Mouse (Mus musculus) CH12.LX (cell line): Measurements from ENCODE around the gene Dbi. TPM values are rescaled to one million over a fixed set of nuclear protein-coding genes. Genes with fewer than 3 reads are reported as not detected.

Source experiments
- DNase-seq: peaks from one replicate; pipeline ENCODE4 v3.0.0-alpha.2; 2013; ENCODE audit errors: extremely low read depth
- H3K27ac ChIP-seq: 2 replicates; pipeline ENCODE4 v1.5.1; 2012; ENCODE audit warnings: low read depth, mild to moderate bottlenecking, control low read depth, moderate library complexity; ENCODE audit not compliant: insufficient read depth
- H3K27me3 ChIP-seq: replicated peaks from 2 replicates; pipeline ENCODE3; 2012; ENCODE audit warnings: inconsistent platforms
- H3K36me3 ChIP-seq, 2 experiments: replicated peaks in 1 of 2; 2 replicates each; pipeline versions ENCODE3 to v1.6.1; 2012; ENCODE audit warnings: inconsistent platforms in 1 of 2, low read length in 1 of 2, mild to moderate bottlenecking in 1 of 2, mixed read lengths in 1 of 2, moderate library complexity in 1 of 2; ENCODE audit not compliant: control insufficient read depth in 1 of 2, insufficient read depth in 1 of 2
- H3K4me1 ChIP-seq, 2 experiments: 2 replicates each; pipeline ENCODE4 v1.6.1; 2012; ENCODE audit warnings: inconsistent platforms in 1 of 2, moderate library complexity in 1 of 2; ENCODE audit not compliant: insufficient read depth in 2 of 2, control insufficient read depth in 1 of 2
- H3K4me2 ChIP-seq: 2 replicates; pipeline ENCODE4 v1.6.1; 2012; ENCODE audit warnings: low read depth, mild to moderate bottlenecking, control low read depth; ENCODE audit not compliant: poor library complexity, insufficient read depth, severe bottlenecking
- H3K4me3 ChIP-seq, 3 experiments: fragments of 150-350 bp in 1 of 3; sonication (generic) in 1 of 3; replicated peaks in 1 of 3; 2 replicates each; pipeline versions ENCODE3 to v1.5.1; 2011 to 2012; ENCODE audit warnings: low read depth in 2 of 3, low read length in 2 of 3, mild to moderate bottlenecking in 2 of 3, moderate library complexity in 2 of 3, control low read depth in 1 of 3, improper control_type of control experiment in 1 of 3, inconsistent platforms in 1 of 3, mixed read lengths in 1 of 3; ENCODE audit not compliant: poor library complexity in 1 of 3
- H3K79me2 ChIP-seq: replicated peaks from 2 replicates; pipeline ENCODE4 v1.6.1; 2012; ENCODE audit warnings: mild to moderate bottlenecking, moderate library complexity; ENCODE audit not compliant: control insufficient read depth, poor library complexity, insufficient read depth, severe bottlenecking; ENCODE audit errors: extremely low read depth
- H3K9ac ChIP-seq: 2 replicates; pipeline ENCODE4 v1.6.1; 2012; ENCODE audit warnings: low read depth, mild to moderate bottlenecking, control low read depth, moderate library complexity; ENCODE audit not compliant: insufficient read depth
- H3K9me3 ChIP-seq: replicated peaks from 2 replicates; pipeline ENCODE3; 2012; ENCODE audit warnings: low read length, inconsistent platforms, mixed read lengths
- CTCF ChIP-seq, 2 experiments: IDR thresholded peaks in 1 of 2; conservative IDR thresholded peaks in 1 of 2; 2 replicates each; pipeline ENCODE4 v1.5.1; 2011 to 2012; ENCODE audit warnings: low read depth in 2 of 2, low read length in 2 of 2, improper control_type of control experiment in 1 of 2, inconsistent platforms in 1 of 2, mild to moderate bottlenecking in 1 of 2, moderate library complexity in 1 of 2
- E2F4 ChIP-seq: IDR thresholded peaks from 2 replicates; pipeline ENCODE4 v1.6.1; 2011; ENCODE audit warnings: low read depth, low read length, improper control_type of control experiment; ENCODE audit not compliant: insufficient replicate concordance
- ELF1 ChIP-seq: IDR thresholded peaks from 2 replicates; pipeline ENCODE4 v1.6.1; 2014; ENCODE audit warnings: low read depth, mild to moderate bottlenecking, inconsistent platforms, low read length, improper control_type of control experiment
- HCFC1 ChIP-seq: IDR thresholded peaks from 2 replicates; pipeline ENCODE4 v1.6.1; 2012; ENCODE audit warnings: low read depth, mild to moderate bottlenecking, inconsistent platforms, low read length, improper control_type of control experiment
- MAFK ChIP-seq: IDR thresholded peaks from 2 replicates; pipeline ENCODE4 v1.6.1; 2011; ENCODE audit warnings: low read length, improper control_type of control experiment; ENCODE audit not compliant: insufficient replicate concordance
- MAX ChIP-seq: IDR thresholded peaks from 2 replicates; pipeline ENCODE4 v1.6.1; 2011; ENCODE audit warnings: low read length, improper control_type of control experiment
- MAZ ChIP-seq: IDR thresholded peaks from 2 replicates; pipeline ENCODE4 v1.6.1; 2012; ENCODE audit warnings: low read depth, mild to moderate bottlenecking, inconsistent platforms, low read length, improper control_type of control experiment, moderate library complexity
- MEF2A ChIP-seq: IDR thresholded peaks from 2 replicates; pipeline ENCODE4 v1.6.1; 2014; ENCODE audit warnings: low read depth, mild to moderate bottlenecking, inconsistent platforms, low read length, improper control_type of control experiment, borderline replicate concordance
- MXI1 ChIP-seq: IDR thresholded peaks from 2 replicates; pipeline ENCODE4 v1.6.1; 2011; ENCODE audit warnings: mild to moderate bottlenecking, low read depth, low read length, improper control_type of control experiment
- NELFE ChIP-seq: IDR thresholded peaks from 2 replicates; pipeline ENCODE4 v1.6.1; 2011; ENCODE audit warnings: low read depth, low read length, improper control_type of control experiment
- NRF1 ChIP-seq: IDR thresholded peaks from 2 replicates; pipeline ENCODE4 v1.6.1; 2014; ENCODE audit warnings: low read depth, mild to moderate bottlenecking, inconsistent platforms, low read length, improper control_type of control experiment, moderate library complexity
- POLR2A ChIP-seq: IDR thresholded peaks from 2 replicates; pipeline ENCODE4 v1.6.1; 2011; ENCODE audit warnings: low read depth, mild to moderate bottlenecking, improper control_type of control experiment, low read length
- POLR2AphosphoS2 ChIP-seq: IDR thresholded peaks from 2 replicates; pipeline ENCODE4 v1.6.1; 2011; ENCODE audit warnings: low read depth, low read length, improper control_type of control experiment
- RAD21 ChIP-seq: IDR thresholded peaks from 2 replicates; pipeline ENCODE4 v1.6.1; 2011; ENCODE audit warnings: low read depth, mild to moderate bottlenecking, low read length, improper control_type of control experiment, moderate library complexity
- SIN3A ChIP-seq: IDR thresholded peaks from 2 replicates; pipeline ENCODE4 v1.6.1; 2012; ENCODE audit warnings: low read length, improper control_type of control experiment, inconsistent platforms
- SMC3 ChIP-seq: IDR thresholded peaks from 2 replicates; pipeline ENCODE4 v1.6.1; 2011; ENCODE audit warnings: low read depth, low read length, improper control_type of control experiment
- TBP ChIP-seq: conservative IDR thresholded peaks from 2 replicates; pipeline ENCODE4 v1.6.1; 2011; ENCODE audit warnings: low read depth, low read length, improper control_type of control experiment
- ZC3H11A ChIP-seq: IDR thresholded peaks from 2 replicates; pipeline ENCODE4 v1.6.1; 2012; ENCODE audit warnings: low read depth, mild to moderate bottlenecking, inconsistent platforms, low read length, improper control_type of control experiment
- dilution Hi-C: fragments of 300-500 bp; cut with MboI; formaldehyde crosslinking; loops from 2 replicates; pipeline ENCODE4 v1.14.3; 2020; ENCODE audit warnings: low sequenced_read_pairs; ENCODE audit not compliant: extremely low pct_unique_long_range_greater_than_20kb, extremely low pct_ligation_motif_present
- in situ Hi-C: fragments of 300-500 bp; cut with MboI; formaldehyde crosslinking; loops from 3 replicates; pipeline ENCODE4 v1.14.3; 2019; ENCODE audit warnings: low sequenced_read_pairs, low pct_ligation_motif_present, low pct_unique_long_range_greater_than_20kb, mixed read lengths
- polyA plus RNA-seq: library from polyadenylated mRNA; unstranded; fragments of >175 nt; gene quantifications from 2 replicates; pipeline ENCODE4 v1.2.1, GENCODE M21; 2012; ENCODE audit warnings: low read depth; ENCODE audit not compliant: insufficient read length
- total RNA-seq, 2 experiments: library from RNA; depleted of rRNA; stranded (reverse); fragments of 300-350 nt in 1 of 2; fragments of >200 nt in 1 of 2; gene quantifications; 2 replicates each; pipeline ENCODE4 v1.2.3; 2012 to 2014

The Dbi gene
- total and polyA plus RNA-seq, 3 experiments, result 346 to 499 (median 357) TPM

- in situ Hi-C loops (no loop called here), dilution Hi-C loops (no loop called here)
- TF ChIP-seq CTCF (conservative IDR thresholded peaks at IDR 0.05 in 1 of 2, IDR thresholded peaks at IDR 0.05 in 1 of 2; ENCODE audit: low read depth in 2 of 2, low read length in 2 of 2), result peak; percentile 27 to 46; a peak in 3 of 4 replicates
- TF ChIP-seq RAD21, result no peak; the same call in 1 of the 2 replicates
- Histone ChIP-seq H3K27ac (no peak overlapping the region), H3K36me3 (no peaks in the 10 kb centered on the region), H3K27me3 (no peaks in the 10 kb centered on the region), H3K79me2 (no peaks in the 10 kb centered on the region), H3K4me3 (no peak overlapping the region), H3K9ac (no peak overlapping the region), H3K4me1 (peaks cover 0 to 2% of the 10 kb centered on the region in 2 experiments; a peak in 1 of 4 replicates), H3K9me3 (no peaks in the 10 kb centered on the region), H3K4me2 (no peak overlapping the region)
- DNase-seq, result no peak
These were observed 15.3 kb downstream of the Dbi start for GRCm38 (mm10) chr1:120105556-120105959.

GRCm38 (mm10) chr1:120101227-120101609 is 19.7 kb downstream of the Dbi start:
- H3K4me1 ChIP-seq, result peaks cover 12 to 22% of the 10 kb centered on the region in 2 experiments
- no peak overlapping the region for H3K4me2 ChIP-seq
- H3K27me3 ChIP-seq, result no peaks in the 10 kb centered on the region
- no peaks in the 10 kb centered on the region for H3K79me2 ChIP-seq
- TF ChIP-seq MAZ (no peak), SMC3 (no peak), POLR2AphosphoS2 (no peak), E2F4 (no peak), POLR2A (no peak), ELF1 (no peak), MAFK (no peak), TBP (no peak), CTCF (conservative IDR thresholded peaks at IDR 0.05 in 1 of 2, IDR thresholded peaks at IDR 0.05 in 1 of 2; ENCODE audit: low read depth in 2 of 2, low read length in 2 of 2) (no peak), MEF2A (no peak), NRF1 (no peak), MXI1 (no peak), MAX (no peak), NELFE (no peak), SIN3A (no peak), HCFC1 (no peak), RAD21 (no peak), ZC3H11A (no peak)
- H3K9me3 ChIP-seq, result no peaks in the 10 kb centered on the region
- H3K36me3 ChIP-seq, result no peaks in the 10 kb centered on the region
- DNase-seq, result no peak
- no peak overlapping the region for H3K27ac ChIP-seq
- in situ Hi-C loops (no loop called here), dilution Hi-C loops (no loop called here)
- no peak overlapping the region for H3K9ac ChIP-seq
- no peak overlapping the region for H3K4me3 ChIP-seq
